Mouse (Mus musculus) CH12.LX (cell line): ENCODE results near the gene Hoxa11. TPM values are rescaled to one million over a fixed set of nuclear protein-coding genes. Genes with fewer than 3 reads are reported as not detected.

ENCODE experiments used
- DNase-seq: peaks from one replicate; pipeline ENCODE4 v3.0.0-alpha.2; 2013; ENCODE audit errors: extremely low read depth
- H3K27ac ChIP-seq: 2 replicates; pipeline ENCODE4 v1.5.1; 2012; ENCODE audit warnings: low read depth, mild to moderate bottlenecking, control low read depth, moderate library complexity; ENCODE audit not compliant: insufficient read depth
- H3K27me3 ChIP-seq: replicated peaks from 2 replicates; pipeline ENCODE3; 2012; ENCODE audit warnings: inconsistent platforms
- H3K36me3 ChIP-seq, 2 experiments: replicated peaks in 1 of 2; 2 replicates each; pipeline versions ENCODE3 to v1.6.1; 2012; ENCODE audit warnings: inconsistent platforms in 1 of 2, low read length in 1 of 2, mild to moderate bottlenecking in 1 of 2, mixed read lengths in 1 of 2, moderate library complexity in 1 of 2; ENCODE audit not compliant: control insufficient read depth in 1 of 2, insufficient read depth in 1 of 2
- H3K4me1 ChIP-seq, 2 experiments: 2 replicates each; pipeline ENCODE4 v1.6.1; 2012; ENCODE audit warnings: inconsistent platforms in 1 of 2, moderate library complexity in 1 of 2; ENCODE audit not compliant: insufficient read depth in 2 of 2, control insufficient read depth in 1 of 2
- H3K4me2 ChIP-seq: 2 replicates; pipeline ENCODE4 v1.6.1; 2012; ENCODE audit warnings: low read depth, mild to moderate bottlenecking, control low read depth; ENCODE audit not compliant: poor library complexity, insufficient read depth, severe bottlenecking
- H3K4me3 ChIP-seq, 3 experiments: fragments of 150-350 bp in 1 of 3; sonication (generic) in 1 of 3; replicated peaks in 1 of 3; 2 replicates each; pipeline versions ENCODE3 to v1.5.1; 2011 to 2012; ENCODE audit warnings: low read depth in 2 of 3, low read length in 2 of 3, mild to moderate bottlenecking in 2 of 3, moderate library complexity in 2 of 3, control low read depth in 1 of 3, improper control_type of control experiment in 1 of 3, inconsistent platforms in 1 of 3, mixed read lengths in 1 of 3; ENCODE audit not compliant: poor library complexity in 1 of 3
- H3K79me2 ChIP-seq: replicated peaks from 2 replicates; pipeline ENCODE4 v1.6.1; 2012; ENCODE audit warnings: mild to moderate bottlenecking, moderate library complexity; ENCODE audit not compliant: control insufficient read depth, poor library complexity, insufficient read depth, severe bottlenecking; ENCODE audit errors: extremely low read depth
- H3K9ac ChIP-seq: 2 replicates; pipeline ENCODE4 v1.6.1; 2012; ENCODE audit warnings: low read depth, mild to moderate bottlenecking, control low read depth, moderate library complexity; ENCODE audit not compliant: insufficient read depth
- H3K9me3 ChIP-seq: replicated peaks from 2 replicates; pipeline ENCODE3; 2012; ENCODE audit warnings: low read length, inconsistent platforms, mixed read lengths
- BHLHE40 ChIP-seq: IDR thresholded peaks from 2 replicates; pipeline ENCODE4 v1.6.1; 2011; ENCODE audit warnings: mild to moderate bottlenecking, low read depth, low read length, improper control_type of control experiment
- CHD1 ChIP-seq: IDR thresholded peaks from 2 replicates; pipeline ENCODE4 v1.6.1; 2012; ENCODE audit warnings: low read depth, low read length, improper control_type of control experiment, inconsistent platforms
- CHD2 ChIP-seq: IDR thresholded peaks from 2 replicates; pipeline ENCODE4 v1.6.1; 2011; ENCODE audit warnings: low read length, improper control_type of control experiment
- CTCF ChIP-seq, 2 experiments: IDR thresholded peaks in 1 of 2; conservative IDR thresholded peaks in 1 of 2; 2 replicates each; pipeline ENCODE4 v1.5.1; 2011 to 2012; ENCODE audit warnings: low read depth in 2 of 2, low read length in 2 of 2, improper control_type of control experiment in 1 of 2, inconsistent platforms in 1 of 2, mild to moderate bottlenecking in 1 of 2, moderate library complexity in 1 of 2
- E2F4 ChIP-seq: IDR thresholded peaks from 2 replicates; pipeline ENCODE4 v1.6.1; 2011; ENCODE audit warnings: low read depth, low read length, improper control_type of control experiment; ENCODE audit not compliant: insufficient replicate concordance
- ELF1 ChIP-seq: IDR thresholded peaks from 2 replicates; pipeline ENCODE4 v1.6.1; 2014; ENCODE audit warnings: low read depth, mild to moderate bottlenecking, inconsistent platforms, low read length, improper control_type of control experiment
- EP300 ChIP-seq: IDR thresholded peaks from 2 replicates; pipeline ENCODE4 v1.6.1; 2011; ENCODE audit warnings: low read length, improper control_type of control experiment
- ETS1 ChIP-seq: conservative IDR thresholded peaks from 2 replicates; pipeline ENCODE4 v1.6.1; 2012; ENCODE audit warnings: low read depth, mild to moderate bottlenecking, inconsistent platforms, low read length, improper control_type of control experiment, moderate library complexity
- GABPA ChIP-seq: IDR thresholded peaks from 2 replicates; pipeline ENCODE4 v1.6.1; 2012; ENCODE audit warnings: low read depth, low read length, improper control_type of control experiment, inconsistent platforms; ENCODE audit not compliant: insufficient replicate concordance
- HCFC1 ChIP-seq: IDR thresholded peaks from 2 replicates; pipeline ENCODE4 v1.6.1; 2012; ENCODE audit warnings: low read depth, mild to moderate bottlenecking, inconsistent platforms, low read length, improper control_type of control experiment
- IRF4 ChIP-seq: IDR thresholded peaks from 2 replicates; pipeline ENCODE4 v1.6.1; 2014; ENCODE audit warnings: low read depth, mild to moderate bottlenecking, inconsistent platforms, low read length, improper control_type of control experiment
- JUN ChIP-seq: IDR thresholded peaks from 2 replicates; pipeline ENCODE4 v1.6.1; 2011; ENCODE audit warnings: low read depth, mild to moderate bottlenecking, low read length, improper control_type of control experiment, moderate library complexity; ENCODE audit not compliant: insufficient read depth
- JUND ChIP-seq: conservative IDR thresholded peaks from 2 replicates; pipeline ENCODE4 v1.6.1; 2011; ENCODE audit warnings: low read depth, low read length, improper control_type of control experiment
- KAT2A ChIP-seq: IDR thresholded peaks from 2 replicates; pipeline ENCODE4 v1.6.1; 2012; ENCODE audit warnings: low read length, improper control_type of control experiment, inconsistent platforms; ENCODE audit not compliant: insufficient replicate concordance
- MAFK ChIP-seq: IDR thresholded peaks from 2 replicates; pipeline ENCODE4 v1.6.1; 2011; ENCODE audit warnings: low read length, improper control_type of control experiment; ENCODE audit not compliant: insufficient replicate concordance
- MAX ChIP-seq: IDR thresholded peaks from 2 replicates; pipeline ENCODE4 v1.6.1; 2011; ENCODE audit warnings: low read length, improper control_type of control experiment
- MAZ ChIP-seq: IDR thresholded peaks from 2 replicates; pipeline ENCODE4 v1.6.1; 2012; ENCODE audit warnings: low read depth, mild to moderate bottlenecking, inconsistent platforms, low read length, improper control_type of control experiment, moderate library complexity
- MEF2A ChIP-seq: IDR thresholded peaks from 2 replicates; pipeline ENCODE4 v1.6.1; 2014; ENCODE audit warnings: low read depth, mild to moderate bottlenecking, inconsistent platforms, low read length, improper control_type of control experiment, borderline replicate concordance
- MXI1 ChIP-seq: IDR thresholded peaks from 2 replicates; pipeline ENCODE4 v1.6.1; 2011; ENCODE audit warnings: mild to moderate bottlenecking, low read depth, low read length, improper control_type of control experiment
- MYC ChIP-seq: IDR thresholded peaks from 2 replicates; pipeline ENCODE4 v1.6.1; 2011; ENCODE audit warnings: low read depth, mild to moderate bottlenecking, improper control_type of control experiment, low read length
- NELFE ChIP-seq: IDR thresholded peaks from 2 replicates; pipeline ENCODE4 v1.6.1; 2011; ENCODE audit warnings: low read depth, low read length, improper control_type of control experiment
- NRF1 ChIP-seq: IDR thresholded peaks from 2 replicates; pipeline ENCODE4 v1.6.1; 2014; ENCODE audit warnings: low read depth, mild to moderate bottlenecking, inconsistent platforms, low read length, improper control_type of control experiment, moderate library complexity
- PAX5 ChIP-seq: IDR thresholded peaks from 2 replicates; pipeline ENCODE4 v1.6.1; 2012; ENCODE audit warnings: low read length, inconsistent platforms, mixed read lengths
- POLR2A ChIP-seq: IDR thresholded peaks from 2 replicates; pipeline ENCODE4 v1.6.1; 2011; ENCODE audit warnings: low read depth, mild to moderate bottlenecking, improper control_type of control experiment, low read length
- POLR2AphosphoS2 ChIP-seq: IDR thresholded peaks from 2 replicates; pipeline ENCODE4 v1.6.1; 2011; ENCODE audit warnings: low read depth, low read length, improper control_type of control experiment
- RAD21 ChIP-seq: IDR thresholded peaks from 2 replicates; pipeline ENCODE4 v1.6.1; 2011; ENCODE audit warnings: low read depth, mild to moderate bottlenecking, low read length, improper control_type of control experiment, moderate library complexity
- RCOR1 ChIP-seq: conservative IDR thresholded peaks from 2 replicates; pipeline ENCODE4 v1.6.1; 2012; ENCODE audit warnings: low read depth, mild to moderate bottlenecking, inconsistent platforms, low read length, improper control_type of control experiment
- SIN3A ChIP-seq: IDR thresholded peaks from 2 replicates; pipeline ENCODE4 v1.6.1; 2012; ENCODE audit warnings: low read length, improper control_type of control experiment, inconsistent platforms
- SMC3 ChIP-seq: IDR thresholded peaks from 2 replicates; pipeline ENCODE4 v1.6.1; 2011; ENCODE audit warnings: low read depth, low read length, improper control_type of control experiment
- TBP ChIP-seq: conservative IDR thresholded peaks from 2 replicates; pipeline ENCODE4 v1.6.1; 2011; ENCODE audit warnings: low read depth, low read length, improper control_type of control experiment
- TCF12 ChIP-seq: IDR thresholded peaks from 2 replicates; pipeline ENCODE4 v1.6.1; 2014; ENCODE audit warnings: low read depth, mild to moderate bottlenecking, inconsistent platforms, low read length, improper control_type of control experiment
- UBTF ChIP-seq: IDR thresholded peaks from 2 replicates; pipeline ENCODE4 v1.6.1; 2012; ENCODE audit warnings: low read depth, mild to moderate bottlenecking, inconsistent platforms, low read length, improper control_type of control experiment, moderate library complexity
- USF1 ChIP-seq: IDR thresholded peaks from 2 replicates; pipeline ENCODE4 v1.6.1; 2014; ENCODE audit warnings: low read depth, mild to moderate bottlenecking, inconsistent platforms, low read length, improper control_type of control experiment
- USF2 ChIP-seq: conservative IDR thresholded peaks from 2 replicates; pipeline ENCODE4 v1.6.1; 2011; ENCODE audit warnings: low read depth, low read length, improper control_type of control experiment
- ZC3H11A ChIP-seq: IDR thresholded peaks from 2 replicates; pipeline ENCODE4 v1.6.1; 2012; ENCODE audit warnings: low read depth, mild to moderate bottlenecking, inconsistent platforms, low read length, improper control_type of control experiment
- ZKSCAN1 ChIP-seq: IDR thresholded peaks from 2 replicates; pipeline ENCODE4 v1.6.1; 2012; ENCODE audit warnings: low read depth, inconsistent platforms, low read length, improper control_type of control experiment, borderline replicate concordance
- ZMIZ1 ChIP-seq: IDR thresholded peaks from 2 replicates; pipeline ENCODE4 v1.6.1; 2012; ENCODE audit warnings: low read depth, mild to moderate bottlenecking, inconsistent platforms, low read length, improper control_type of control experiment
- ZNF384 ChIP-seq: IDR thresholded peaks from 2 replicates; pipeline ENCODE4 v1.6.1; 2012; ENCODE audit warnings: low read depth, low read length, improper control_type of control experiment, inconsistent platforms
- dilution Hi-C: fragments of 300-500 bp; cut with MboI; formaldehyde crosslinking; loops from 2 replicates; pipeline ENCODE4 v1.14.3; 2020; ENCODE audit warnings: low sequenced_read_pairs; ENCODE audit not compliant: extremely low pct_unique_long_range_greater_than_20kb, extremely low pct_ligation_motif_present
- in situ Hi-C: fragments of 300-500 bp; cut with MboI; formaldehyde crosslinking; loops from 3 replicates; pipeline ENCODE4 v1.14.3; 2019; ENCODE audit warnings: low sequenced_read_pairs, low pct_ligation_motif_present, low pct_unique_long_range_greater_than_20kb, mixed read lengths
- polyA plus RNA-seq: library from polyadenylated mRNA; unstranded; fragments of >175 nt; gene quantifications from 2 replicates; pipeline ENCODE4 v1.2.1, GENCODE M21; 2012; ENCODE audit warnings: low read depth; ENCODE audit not compliant: insufficient read length
- total RNA-seq, 2 experiments: library from RNA; depleted of rRNA; stranded (reverse); fragments of 300-350 nt in 1 of 2; fragments of >200 nt in 1 of 2; gene quantifications; 2 replicates each; pipeline ENCODE4 v1.2.3; 2012 to 2014

The Hoxa11 gene
- total and polyA plus RNA-seq, 3 experiments: not detected

DNA sequence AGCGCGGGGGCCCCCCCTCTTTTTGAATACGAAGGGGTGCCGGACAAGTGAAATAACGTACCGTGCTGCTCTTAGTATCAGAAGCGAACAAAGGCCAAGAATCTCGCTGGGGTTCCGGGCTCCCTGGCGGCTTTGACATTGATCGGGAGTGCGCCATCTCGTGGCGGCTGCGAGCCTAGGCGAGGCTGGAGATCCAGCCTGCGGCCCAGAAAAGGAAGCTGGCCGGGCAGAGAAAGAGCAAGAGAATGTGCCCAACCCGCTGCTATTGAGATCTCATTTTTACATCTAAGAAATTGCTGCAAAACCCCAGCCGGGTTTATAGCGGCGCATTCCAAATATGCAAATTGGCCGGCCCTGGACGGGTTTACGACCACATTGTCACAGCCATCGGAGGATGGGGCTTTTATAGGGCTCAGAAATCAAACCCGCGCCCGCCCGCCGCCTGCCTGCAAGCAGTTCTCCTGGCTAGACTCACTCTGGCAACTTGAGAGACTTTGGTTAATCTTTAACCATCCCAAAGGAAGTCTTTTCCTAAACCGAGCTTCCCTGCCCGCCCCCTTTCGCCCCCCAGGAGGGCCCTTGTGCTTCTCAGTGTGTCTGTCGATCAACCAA, 5.1 kb downstream of the Hoxa11 start, which contains the start of gene Hoxa10:
Gene Hoxa10 (minus strand): TSS at position 466 of the 612 bp plus-strand sequence.
- dilution Hi-C loops (no loop called here), in situ Hi-C loops (no loop called here)
- peak within 1 kb of the TSS; percentile 77 for H3K9ac ChIP-seq
- H3K4me1 ChIP-seq: peaks cover 0 to 12% of the 10 kb centered on the region in 2 experiments; a peak in 2 of 4 replicates
- H3K27ac ChIP-seq: no peak within 1 kb of the TSS
- H3K4me2 ChIP-seq: peak within 1 kb of the TSS; percentile 91
- peak; percentile 87 for DNase-seq
- peak within 1 kb of the TSS; percentile 60 to 72 (median 68) for H3K4me3 ChIP-seq
- peaks cover 9% of the 10 kb centered on the region for H3K9me3 ChIP-seq
- no peaks in the 10 kb centered on the region for H3K79me2 ChIP-seq
- no peaks in the 10 kb centered on the region for H3K27me3 ChIP-seq
- peaks cover 0 to 12% of the 10 kb centered on the region in 2 experiments for H3K36me3 ChIP-seq
- TF ChIP-seq ZKSCAN1: no peak
- 0 out of 2 replicates have a peak, but pooled peaks have one; percentile 2 for TF ChIP-seq JUN
- TF ChIP-seq MAX: peak; percentile 43; the same call in 1 of the 2 replicates
- TF ChIP-seq JUND: no peak
- 0 out of 2 replicates have a peak, but pooled peaks have one; percentile 4 for TF ChIP-seq ZC3H11A
- TF ChIP-seq MEF2A: 0 out of 2 replicates have a peak, but pooled peaks have one; percentile 35
- no peak for TF ChIP-seq E2F4
- TF ChIP-seq POLR2AphosphoS2: no peak
- peak; percentile 27; the same call in 1 of the 2 replicates for TF ChIP-seq NRF1
- TF ChIP-seq KAT2A: no peak
- TF ChIP-seq CHD2: no peak
- no peak for TF ChIP-seq MAZ
- TF ChIP-seq ZNF384: no peak
- peak; percentile 71 for TF ChIP-seq ELF1
- peak; percentile 65 for TF ChIP-seq SMC3
- TF ChIP-seq TBP: 0 out of 2 replicates have a peak, but pooled peaks have one; percentile 5
- no peak for TF ChIP-seq USF2
- no peak for TF ChIP-seq RCOR1
- peak; percentile 55; the same call in 1 of the 2 replicates for TF ChIP-seq POLR2A
- TF ChIP-seq GABPA: no peak
- no peak for TF ChIP-seq EP300
- 0 out of 2 replicates have a peak, but pooled peaks have one; percentile 26 for TF ChIP-seq HCFC1
- TF ChIP-seq PAX5: no peak
- peak; percentile 20 to 85; a peak in 2 of 4 replicates for TF ChIP-seq CTCF (conservative IDR thresholded peaks at IDR 0.05 in 1 of 2, IDR thresholded peaks at IDR 0.05 in 1 of 2; ENCODE audit: low read depth in 2 of 2, low read length in 2 of 2)
- TF ChIP-seq UBTF: peak; percentile 84; the same call in 1 of the 2 replicates
- no peak for TF ChIP-seq MAFK
- peak; percentile 39 for TF ChIP-seq RAD21
- TF ChIP-seq ETS1: no peak
- TF ChIP-seq NELFE: peak; percentile 64
- TF ChIP-seq USF1: no peak
- TF ChIP-seq MXI1: no peak
- 0 out of 2 replicates have a peak, but pooled peaks have one; percentile 30 for TF ChIP-seq MYC
- peak; percentile 45; the same call in 1 of the 2 replicates for TF ChIP-seq IRF4
- TF ChIP-seq CHD1: 0 out of 2 replicates have a peak, but pooled peaks have one; percentile 33
- no peak for TF ChIP-seq SIN3A
- TF ChIP-seq BHLHE40: peak; percentile 21; the same call in 1 of the 2 replicates
- peak; percentile 57; the same call in 1 of the 2 replicates for TF ChIP-seq TCF12
- no peak for TF ChIP-seq ZMIZ1
- TF ChIP-seq, all 38 proteins: peak for 19
